25 mouse cellular contexts compared by ENCODE assay signal in the genomic region with DNA sequence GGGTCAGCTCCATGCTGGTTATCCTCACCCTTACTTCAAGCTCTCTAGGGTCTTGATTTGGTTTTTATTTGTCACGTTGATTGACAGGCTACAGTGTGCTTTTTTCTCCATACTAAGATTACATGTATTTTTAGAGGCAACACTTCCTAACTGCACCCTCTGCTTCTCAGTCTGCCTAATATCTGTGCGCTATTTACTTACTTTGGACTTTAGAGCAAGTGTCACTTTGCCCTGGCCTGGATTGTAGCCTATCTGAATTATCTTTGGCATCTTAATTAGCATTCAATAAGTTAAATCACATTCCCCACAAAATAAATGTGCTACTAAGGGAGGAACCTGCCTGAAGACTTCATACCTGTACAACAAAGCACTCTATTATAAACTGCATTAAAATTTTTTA. TPM values are rescaled to one million over a fixed set of nuclear protein-coding genes. Genes with fewer than 3 reads are reported as not detected.
"Had no signal": no experiment of that assay in that cellular context is flagged by ENCODE, and none has a peak within 500 bp of the region (broad histone marks: within the 10 kb centered on the region; RNA-seq: fewer than 3 reads in every experiment).

No protein-coding gene starts in this region.

- H3K4me3 ChIP-seq: lung, embryonic 15.5 days; megakaryocyte, embryonic 14.5 days; midbrain, embryonic 13.5 days; midbrain, embryonic 15.5 days; neural tube, embryonic 12.5 days; stomach, embryonic 15.5 days had no signal

- ATAC-seq: liver, postnatal 0 days; lung, postnatal 0 days; midbrain, embryonic 13.5 days; midbrain, embryonic 15.5 days had no signal

- DNase-seq: liver, postnatal 0 days; lung, adult 2 months; lung, postnatal 14 days; lung, postnatal 36 days; retina, postnatal 1 day; right cerebral cortex, adult 18-20 months; right cerebral cortex, postnatal 25 days; right cerebral cortex, postnatal 4 days; thymus, postnatal 14 days; thymus, postnatal 36 days had no signal

- H3K4me1 ChIP-seq: lung, embryonic 15.5 days; midbrain, embryonic 13.5 days; midbrain, embryonic 15.5 days; neural tube, embryonic 12.5 days; stomach, embryonic 15.5 days had no signal

- H3K4me2 ChIP-seq: lung, embryonic 15.5 days; midbrain, embryonic 11.5 days; midbrain, embryonic 13.5 days; midbrain, embryonic 15.5 days; neural tube, embryonic 12.5 days; stomach, embryonic 15.5 days had no signal

- H3K27ac ChIP-seq: lung, embryonic 15.5 days; macrophage; midbrain, embryonic 13.5 days; midbrain, embryonic 15.5 days; neural tube, embryonic 12.5 days; stomach, postnatal 0 days had no signal

- H3K36me3 ChIP-seq: lung, embryonic 15.5 days; midbrain, embryonic 13.5 days; midbrain, embryonic 15.5 days; neural tube, embryonic 12.5 days; stomach, embryonic 15.5 days had no signal

- H3K27me3 ChIP-seq: lung, embryonic 15.5 days; megakaryocyte, embryonic 14.5 days; midbrain, embryonic 13.5 days; midbrain, embryonic 15.5 days; neural tube, embryonic 12.5 days; stomach, embryonic 15.5 days had no signal

- H3K9ac ChIP-seq: liver, postnatal 0 days; lung, embryonic 15.5 days; midbrain, embryonic 13.5 days; midbrain, embryonic 15.5 days; neural tube, embryonic 12.5 days; stomach, embryonic 15.5 days had no signal

- H3K9me3 ChIP-seq: lung, embryonic 15.5 days; megakaryocyte, embryonic 14.5 days; midbrain, embryonic 13.5 days; midbrain, embryonic 15.5 days; neural tube, embryonic 12.5 days; stomach, embryonic 15.5 days had no signal

RNA-seq across cellular contexts. Expression of a gene that starts 24.3 kb away (rescaled TPM):
- total RNA-seq: megakaryocyte progenitor cell, adult 5-6 weeks; monocyte, adult 5-6 weeks; neutrophil, adult 5-6 weeks had no signal
- polyA plus RNA-seq: liver, postnatal 0 days; lung, adult 2 months; lung, postnatal 0 days; macrophage; spleen, adult 2 months; testis, adult 2 months had no signal
